Mouse (Mus musculus) lung, adult 2 months (tissue): Measurements from ENCODE around the gene Mlph. TPM values are rescaled to one million over a fixed set of nuclear protein-coding genes. Genes with fewer than 3 reads are reported as not detected.

Experiments used
- DNase-seq: peaks from one replicate; pipeline ENCODE4 v3.0.0; 2022
- H3K4me1 ChIP-seq: fragments of 200-500 bp; 2 replicates; pipeline ENCODE4 v1.6.1; 2011; ENCODE audit warnings: low read length; ENCODE audit not compliant: control insufficient read depth, insufficient read depth
- H3K4me3 ChIP-seq: fragments of 200-500 bp; replicated peaks from 2 replicates; pipeline ENCODE3; 2011; ENCODE audit warnings: low read depth, mild to moderate bottlenecking, control low read depth, low read length; ENCODE audit errors: extremely low read depth
- CTCF ChIP-seq: fragments of 200-500 bp; IDR thresholded peaks from 2 replicates; pipeline ENCODE4 v1.5.1; 2011; ENCODE audit warnings: mild to moderate bottlenecking, low read length, control low read depth; ENCODE audit not compliant: insufficient read depth
- POLR2A ChIP-seq: fragments of 200-500 bp; IDR thresholded peaks from 2 replicates; pipeline ENCODE4 v1.6.1; 2011; ENCODE audit warnings: low read depth, mild to moderate bottlenecking, control low read depth, low read length, borderline replicate concordance; ENCODE audit errors: extremely low read depth
- WGBS: fragments of 180-500 bp; shearing (Covaris S2); methylation state at CpG from one replicate; pipeline ENCODE4 v1.1.7; 2018; 5-methylcytosine and 5-hydroxymethylcytosine counted together
- polyA plus RNA-seq: library from polyadenylated mRNA; depleted of rRNA; stranded (reverse); fragments of >200 nt; gene quantifications from 2 replicates; pipeline ENCODE4 v1.2.3, GENCODE M21; 2012; rRNA removed

The Mlph gene
- polyA plus RNA-seq, 1 experiment, result 13.5 TPM

- no peak for TF ChIP-seq CTCF
- no peak for TF ChIP-seq POLR2A
- Histone ChIP-seq H3K4me3 (no peak overlapping the region), H3K4me1 (no peaks in the 10 kb centered on the region)
- WGBS, result 61% methylated on average over 10 of the region's 10 CpGs
- no peak for DNase-seq
Measured at GRCm38 (mm10) chr1:90980638-90981330, 65.9 kb downstream of the Mlph start.

GRCm38 (mm10) chr1:90981346-90981745 lies 66.5 kb downstream of the Mlph start:
- no peak for DNase-seq
- 45% methylated on average over 3 of the region's 3 CpGs for WGBS
- Histone ChIP-seq H3K4me1 (no peaks in the 10 kb centered on the region), H3K4me3 (no peak overlapping the region)
- TF ChIP-seq POLR2A, result no peak
- TF ChIP-seq CTCF, result no peak

- 97% methylated on average over 1 of the region's 1 CpGs for WGBS
- no peak for DNase-seq
- no peak overlapping the region for H3K4me3 ChIP-seq
- TF ChIP-seq CTCF (no peak), POLR2A (no peak)
- H3K4me1 ChIP-seq, result peaks cover 5% of the 10 kb centered on the region
Measured at GRCm38 (mm10) chr1:90995916-90996315, 81.0 kb downstream of the Mlph start.

- no peak overlapping the region for H3K4me3 ChIP-seq
- DNase-seq, result no peak
- no peak for TF ChIP-seq POLR2A
- no peak for TF ChIP-seq CTCF
- peaks cover 5% of the 10 kb centered on the region for H3K4me1 ChIP-seq
- WGBS, result 61% methylated on average over 4 of the region's 4 CpGs
Measured at GRCm38 (mm10) chr1:90997136-90997535, 82.3 kb downstream of the Mlph start.

DNA sequence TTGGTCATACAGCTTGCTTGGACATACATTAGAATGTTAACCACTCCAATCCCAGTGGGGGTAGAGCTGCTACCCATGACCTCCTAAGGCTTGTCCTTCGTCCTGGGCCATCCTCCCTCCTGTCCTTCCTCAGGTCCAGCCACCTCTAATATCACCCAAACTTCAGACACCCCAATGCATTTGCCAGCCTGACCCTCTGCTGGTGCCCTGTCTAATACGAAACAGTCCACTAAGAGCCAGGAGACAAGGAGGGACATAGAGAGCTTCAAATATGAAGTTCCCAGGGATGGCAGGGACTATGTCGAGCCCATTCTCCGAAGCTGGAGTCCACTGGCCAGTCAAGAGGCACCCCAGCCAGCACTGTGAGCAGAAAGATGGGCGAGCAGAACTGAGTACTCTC lies 82.8 kb downstream of the Mlph start:
- DNase-seq, result no peak
- WGBS, result 89% methylated on average over 5 of the region's 5 CpGs
- Histone ChIP-seq H3K4me1 (peaks cover 6% of the 10 kb centered on the region), H3K4me3 (no peak overlapping the region)
- no peak for TF ChIP-seq POLR2A
- TF ChIP-seq CTCF, result no peak

DNA sequence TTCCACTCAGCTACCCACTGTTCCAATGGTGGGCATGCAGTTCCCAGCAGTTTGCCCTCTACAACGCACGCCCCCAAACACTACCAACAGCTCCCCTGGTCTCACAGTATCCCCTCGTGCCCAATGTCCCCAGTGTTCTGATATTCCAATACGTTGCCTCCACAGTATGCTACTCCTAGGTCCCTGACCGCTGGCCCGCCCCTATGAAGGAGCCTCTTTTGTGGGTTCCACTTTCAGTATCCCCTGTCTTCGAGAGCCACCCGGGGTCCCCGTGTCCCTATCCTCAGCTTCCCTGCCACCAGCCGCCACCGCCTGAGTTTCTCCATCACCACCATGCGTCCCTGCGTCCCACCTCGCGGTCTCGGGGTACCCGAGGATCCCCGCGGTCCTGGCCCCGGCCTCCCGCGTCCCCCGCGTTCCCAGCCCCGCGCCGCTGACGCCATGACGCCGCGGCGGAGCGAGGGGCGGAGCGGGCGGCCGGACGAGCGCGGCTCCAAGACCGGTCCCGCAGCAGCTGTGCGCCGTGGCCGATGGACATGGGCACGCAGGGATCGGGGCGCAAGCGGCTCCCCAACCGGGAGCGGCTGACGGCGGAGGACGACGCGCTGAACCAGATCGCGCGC lies 83.5 kb downstream of the Mlph start, which contains the start of gene Lrrfip1:
Gene Lrrfip1 (plus strand): TSS at position 470 of the 623 bp plus-strand sequence.
- TF ChIP-seq CTCF, result no peak
- no peak for TF ChIP-seq POLR2A
- 3% methylated on average over 59 of the region's 59 CpGs for WGBS
- peak; percentile 60 for DNase-seq
- Histone ChIP-seq H3K4me1 (peaks cover 8% of the 10 kb centered on the region), H3K4me3 (peak within 1 kb of the TSS; percentile 97)

GRCm38 (mm10) chr1:90998891-90999611 lies 84.2 kb downstream of the Mlph start:
- Histone ChIP-seq H3K4me3 (peak overlapping the region; percentile 97), H3K4me1 (peaks cover 12% of the 10 kb centered on the region)
- no peak for DNase-seq
- under 1% methylated on average over 41 of the region's 41 CpGs for WGBS
- no peak for TF ChIP-seq CTCF
- no peak for TF ChIP-seq POLR2A

- Histone ChIP-seq H3K4me1 (peaks cover 12% of the 10 kb centered on the region), H3K4me3 (no peak overlapping the region)
- WGBS, result 49% methylated on average over 10 of the region's 10 CpGs
- no peak for DNase-seq
- no peak for TF ChIP-seq POLR2A
Measured at GRCm38 (mm10) chr1:90999911-91000601, 85.2 kb downstream of the Mlph start.

Other genes starting within 250 kb of the Mlph start
- 49.7 and 71.8 TPM in 2 replicates for gene Col6a3, start 71.1 kb upstream of the Mlph start, polyA plus RNA-seq
- gene Prlh, start 38.0 kb downstream of the Mlph start, polyA plus RNA-seq, result not detected in 2 replicates
- 1.2 and 1.7 TPM in 2 replicates for gene Rab17, start 54.6 kb downstream of the Mlph start, polyA plus RNA-seq
- 30.5 and 38.1 TPM in 2 replicates for gene Lrrfip1, start 83.7 kb downstream of the Mlph start, polyA plus RNA-seq
- not detected in 2 replicates for gene Rbm44, start 230.0 kb downstream of the Mlph start, polyA plus RNA-seq